Mouse (Mus musculus) kidney, postnatal 0 days (tissue): ENCODE measurements around the gene H2-M9. TPM values are rescaled to one million over a fixed set of nuclear protein-coding genes. Genes with fewer than 3 reads are reported as not detected.

Experiments
- ATAC-seq: fragments of 200-750 bp; cut with Nextera tagmentation; replicated peaks from 2 replicates; pipeline ENCODE4 v1.8.0; 2017; ENCODE audit warnings: low read depth, moderate number of reproducible peaks, moderate TSS enrichment, moderate library complexity; ENCODE audit not compliant: low FRiP score
- DNase-seq: peaks from one replicate; pipeline ENCODE4 v3.0.0-alpha.2; 2016; ENCODE audit warnings: low spot score
- H3K27ac ChIP-seq: fragments of 300-500 bp; sonication (generic); 2 replicates; pipeline ENCODE4 v1.5.1; 2014; ENCODE audit warnings: mild to moderate bottlenecking
- H3K27me3 ChIP-seq: fragments of 300-500 bp; sonication (generic); 2 replicates; pipeline ENCODE4 v1.6.1; 2014; ENCODE audit warnings: low read length, mixed read lengths; ENCODE audit not compliant: insufficient read depth
- H3K36me3 ChIP-seq: fragments of 300-500 bp; sonication (generic); 2 replicates; pipeline ENCODE4 v1.6.1; 2014; ENCODE audit warnings: low read length, mixed read lengths; ENCODE audit not compliant: insufficient read depth
- H3K4me1 ChIP-seq: fragments of 300-500 bp; sonication (generic); replicated peaks from 2 replicates; pipeline ENCODE4 v1.6.1; 2014; ENCODE audit warnings: antibody characterized with exemption, low read length, mixed read lengths; ENCODE audit not compliant: insufficient read depth
- H3K4me2 ChIP-seq: fragments of 300-500 bp; sonication (generic); 2 replicates; pipeline ENCODE4 v1.6.1; 2014; ENCODE audit warnings: mild to moderate bottlenecking, low read length, moderate library complexity, mixed read lengths
- H3K4me3 ChIP-seq: fragments of 300-500 bp; sonication (generic); replicated peaks from 2 replicates; pipeline ENCODE4 v1.5.1; 2014; ENCODE audit warnings: low read depth, low read length
- H3K9ac ChIP-seq: fragments of 300-500 bp; sonication (generic); 2 replicates; pipeline ENCODE4 v1.6.1; 2014; ENCODE audit warnings: low read depth, low read length
- H3K9me3 ChIP-seq: fragments of 300-500 bp; sonication (generic); replicated peaks from 2 replicates; pipeline ENCODE4 v1.6.1; 2016; ENCODE audit warnings: low read length, inconsistent platforms, mixed read lengths
- CTCF ChIP-seq: IDR thresholded peaks from 2 replicates; pipeline ENCODE4 v1.5.1; 2016; ENCODE audit warnings: antibody characterized with exemption, low read depth, mild to moderate bottlenecking, moderate library complexity
- WGBS: fragments of 180-500 bp; shearing (Covaris S2); extraction: QIAGEN DNeasy Blood & Tissue Kit; methylation state at CpG from one replicate; pipeline ENCODE4 v1.1.7; 2014; 5-methylcytosine and 5-hydroxymethylcytosine counted together
- polyA plus RNA-seq: library from polyadenylated mRNA; unstranded; fragments of >200 nt; fragmentation: Nextera tagmentation; extraction: Ambion mirVana; gene quantifications from 2 replicates; pipeline ENCODE4 v1.2.1, GENCODE M21; 2015

The H2-M9 gene
- polyA plus RNA-seq = not detected in 2 replicates

- Histone ChIP-seq H3K9ac (no peak within 1 kb of the TSS), H3K36me3 (no peaks in the 10 kb centered on the region)
Measured at GRCm38 (mm10) chr17:36642566-36642965, at the start of gene H2-M9. Gene H2-M9 (minus strand): TSS chr17:36642666.

DNA sequence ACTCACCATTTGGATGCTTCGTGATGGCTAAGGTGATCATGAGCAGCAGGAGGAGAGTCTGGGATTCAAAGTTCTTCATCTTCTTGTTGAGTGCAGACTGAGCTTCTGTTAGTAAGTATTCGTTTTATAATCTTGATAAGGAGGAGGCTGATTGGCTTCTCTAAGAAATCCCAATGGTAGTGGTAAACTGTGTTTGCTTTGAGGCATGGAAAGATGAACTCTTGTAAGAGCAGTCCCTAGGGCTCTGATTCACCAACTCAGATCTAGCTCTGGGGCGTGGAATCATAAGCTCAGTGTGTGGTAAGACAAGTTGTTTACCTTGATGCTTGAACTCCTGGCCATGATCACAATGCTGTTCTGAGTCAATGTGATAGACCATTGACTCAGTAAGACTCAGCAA lies 29.7 kb upstream of the H2-M9 start, which contains the start of gene H2-M1:
TSS of gene H2-M1 (minus strand) at position 101 of the 400 bp plus-strand sequence.
- Histone ChIP-seq H3K9me3 (no peaks in the 10 kb centered on the region), H3K4me2 (no peak within 1 kb of the TSS), H3K27me3 (no peaks in the 10 kb centered on the region), H3K36me3 (no peaks in the 10 kb centered on the region), H3K4me1 (no peaks in the 10 kb centered on the region), H3K27ac (no peak within 1 kb of the TSS), H3K4me3 (no peak within 1 kb of the TSS), H3K9ac (no peak within 1 kb of the TSS)
- DNase-seq (no peak), ATAC-seq (no peak)
- TF ChIP-seq CTCF = no peak
- WGBS = 79% methylated on average over 3 of the region's 3 CpGs

More at GRCm38 (mm10) chr17:36642566-36642965, at the start of gene H2-M9:
- H3K4me3 ChIP-seq = no peak within 1 kb of the TSS
- ATAC-seq (no peak), DNase-seq (no peak)
- no peak within 1 kb of the TSS for H3K4me2 ChIP-seq
- TF ChIP-seq CTCF = no peak
- H3K9me3 ChIP-seq = no peaks in the 10 kb centered on the region
- no peak within 1 kb of the TSS for H3K27ac ChIP-seq
- no peaks in the 10 kb centered on the region for H3K4me1 ChIP-seq
- H3K27me3 ChIP-seq = no peaks in the 10 kb centered on the region
- 90% methylated on average over 3 of the region's 3 CpGs for WGBS

Other genes starting within 250 kb of the H2-M9 start
- not detected in 2 replicates for gene H2-M10.4, start 180.3 kb downstream of the H2-M9 start, polyA plus RNA-seq
- gene H2-M11, start 95.6 kb downstream of the H2-M9 start, polyA plus RNA-seq = not detected in 2 replicates
- gene H2-M1, start 29.6 kb upstream of the H2-M9 start, polyA plus RNA-seq = not detected in 2 replicates
- not detected in 2 replicates for gene H2-M10.5, start 130.2 kb upstream of the H2-M9 start, polyA plus RNA-seq
- gene H2-M10.6, start 169.5 kb upstream of the H2-M9 start, polyA plus RNA-seq = not detected in 2 replicates
- gene Trim26, start 194.5 kb upstream of the H2-M9 start, polyA plus RNA-seq = 33.2 and 33.6 TPM in 2 replicates
- gene Trim15, start 224.5 kb upstream of the H2-M9 start, polyA plus RNA-seq = 0.08 TPM in 1 of 2 replicates, not detected in the other
- 0.34 and 0.43 TPM in 2 replicates for gene Trim10, start 226.9 kb upstream of the H2-M9 start, polyA plus RNA-seq
- not detected in 2 replicates for gene Trim40, start 247.5 kb upstream of the H2-M9 start, polyA plus RNA-seq